Mouse (Mus musculus) stomach, postnatal 0 days (tissue): ENCODE measurements around the gene Gm26992.

Experiments
- CTCF ChIP-seq: IDR thresholded peaks from 2 replicates; pipeline ENCODE4 v1.5.1; 2016; ENCODE audit warnings: antibody characterized with exemption, low read depth, mild to moderate bottlenecking, moderate library complexity
- EP300 ChIP-seq: optimal IDR thresholded peaks from 2 replicates; pipeline ENCODE3; 2016; ENCODE audit warnings: antibody characterized with exemption

DNA sequence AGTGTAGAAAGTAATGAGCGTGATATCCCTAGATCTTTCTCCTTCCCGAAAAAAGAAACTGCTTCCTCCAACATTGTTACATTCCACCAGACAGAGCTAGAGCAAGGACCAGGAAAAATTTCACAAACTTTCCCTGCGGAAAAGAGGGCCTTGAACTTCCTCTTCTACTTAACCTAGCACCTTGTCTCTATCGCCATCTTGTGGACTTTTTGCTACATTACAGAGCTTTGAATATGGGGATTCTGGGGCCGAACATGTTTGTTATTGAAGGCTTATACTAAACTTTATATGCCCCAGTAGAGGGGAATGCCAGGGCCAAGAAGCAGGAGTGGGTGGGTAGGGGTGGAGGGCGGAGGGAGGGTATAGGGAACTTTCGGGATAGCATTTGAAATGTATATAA lies 21.9 kb downstream of the Gm26992 start:
- TF ChIP-seq CTCF (peak; percentile 78), EP300 (no peak)
